Mouse (Mus musculus): ENCODE data around the gene Gabrb2.

Gene Gabrb2

GRCm38 (mm10) chr11:42532577-42532976 lies 113.0 kb downstream of the Gabrb2 start:
- DNase-seq (ENCODE audit: low spot score in 2 of 2): no peak

- no peak for DNase-seq (ENCODE audit: low spot score in 2 of 2)
These were observed 115.7 kb downstream of the Gabrb2 start for GRCm38 (mm10) chr11:42535286-42535685.

- DNase-seq (ENCODE audit: low spot score in 2 of 2): no peak
These were observed 116.3 kb downstream of the Gabrb2 start for GRCm38 (mm10) chr11:42535861-42536260.

- no peak for DNase-seq (ENCODE audit: low spot score in 2 of 2)
These were observed 123.3 kb downstream of the Gabrb2 start for GRCm38 (mm10) chr11:42542861-42543260.

GRCm38 (mm10) chr11:42566023-42566422 lies 146.5 kb downstream of the Gabrb2 start:
- no peak for DNase-seq (ENCODE audit: low spot score in 2 of 2)

- DNase-seq (ENCODE audit: low spot score in 2 of 2): no peak
These were observed 151.9 kb downstream of the Gabrb2 start for GRCm38 (mm10) chr11:42571467-42571866.

GRCm38 (mm10) chr11:42575146-42575873 lies 155.8 kb downstream of the Gabrb2 start:
- DNase-seq (ENCODE audit: low spot score in 2 of 2): no peak

GRCm38 (mm10) chr11:42579804-42580203 lies 160.2 kb downstream of the Gabrb2 start:
- DNase-seq (ENCODE audit: low spot score in 2 of 2): no peak

GRCm38 (mm10) chr11:42581123-42581522 lies 161.6 kb downstream of the Gabrb2 start:
- DNase-seq (ENCODE audit: low spot score in 2 of 2): no peak

- no peak for DNase-seq (ENCODE audit: low spot score in 2 of 2)
These were observed 162.2 kb downstream of the Gabrb2 start for GRCm38 (mm10) chr11:42581753-42582152.

GRCm38 (mm10) chr11:42592418-42592817 lies 172.9 kb downstream of the Gabrb2 start:
- no peak for DNase-seq (ENCODE audit: low spot score in 2 of 2)

GRCm38 (mm10) chr11:42606225-42606624 lies 186.7 kb downstream of the Gabrb2 start:
- no peak for DNase-seq (ENCODE audit: low spot score in 2 of 2)

GRCm38 (mm10) chr11:42609128-42609763 lies 189.7 kb downstream of the Gabrb2 start:
- DNase-seq (ENCODE audit: low spot score in 2 of 2): no peak

- no peak for DNase-seq (ENCODE audit: low spot score in 2 of 2)
These were observed 198.6 kb downstream of the Gabrb2 start for GRCm38 (mm10) chr11:42618195-42618594.

GRCm38 (mm10) chr11:42621109-42621508 lies 201.6 kb downstream of the Gabrb2 start:
- DNase-seq (ENCODE audit: low spot score in 2 of 2): no peak

GRCm38 (mm10) chr11:42650111-42650510 lies 230.6 kb downstream of the Gabrb2 start:
- no peak for DNase-seq (ENCODE audit: low spot score in 2 of 2)

- DNase-seq (ENCODE audit: low spot score in 2 of 2): no peak
These were observed 232.0 kb downstream of the Gabrb2 start for GRCm38 (mm10) chr11:42651572-42651971.

- DNase-seq (ENCODE audit: low spot score in 2 of 2): no peak
These were observed 234.6 kb downstream of the Gabrb2 start for GRCm38 (mm10) chr11:42654189-42654588.

GRCm38 (mm10) chr11:42668657-42669056 lies 249.1 kb downstream of the Gabrb2 start:
- no peak for DNase-seq (ENCODE audit: low spot score in 2 of 2)

Data from spleen, postnatal 14 days (tissue).